Mouse (Mus musculus) left cerebral cortex, adult 2 months (tissue): ENCODE data around the gene Rbm34. TPM values are rescaled to one million over a fixed set of nuclear protein-coding genes. Genes with fewer than 3 reads are reported as not detected.
A peak's percentile ranks its signal among the peaks of the same experiment; 100 is the strongest.

ENCODE experiments used
- DNase-seq, 2 experiments: peaks; one replicate each; pipeline ENCODE4 v3.0.0; 2021 to 2022; ENCODE audit warnings: low spot score in 2 of 2, mixed read lengths in 1 of 2; ENCODE audit errors: extremely low spot score in 1 of 2
- H3K27ac ChIP-seq: fragments of 200-600 bp; 2 replicates; pipeline ENCODE4 v1.8.1; 2022
- H3K4me3 ChIP-seq: fragments of 200-600 bp; 2 replicates; pipeline ENCODE4 v1.8.1; 2022
- CTCF ChIP-seq: fragments of 200-600 bp; IDR thresholded peaks from 2 replicates; pipeline ENCODE4 v1.8.1; 2022; ENCODE audit warnings: antibody characterized with exemption, mild to moderate bottlenecking, moderate library complexity
- intact Hi-C: fragments of 180-260 bp; cut with DNase I; formaldehyde crosslinking; loops from one replicate; pipeline ENCODE4 v1.15.1; 2025
- total RNA-seq, 2 experiments: library from RNA; stranded (reverse); gene quantifications; 2 replicates each; pipeline ENCODE4 v1.2.3; 2021

The Rbm34 gene
- total RNA-seq, 2 experiments from 2014 or later: 13.9 to 14.8 TPM

GRCm38 (mm10) chr8:126951900-126952636, 18.8 kb downstream of the Rbm34 start:
- Histone ChIP-seq H3K4me3 (no peak overlapping the region), H3K27ac (no peak overlapping the region)
- intact Hi-C loops: no loop called here
- no peak for TF ChIP-seq CTCF
- no peak for DNase-seq

- TF ChIP-seq CTCF: no peak
- intact Hi-C loops: no loop called here
- Histone ChIP-seq H3K27ac (no peak overlapping the region), H3K4me3 (no peak overlapping the region)
- no peak for DNase-seq
These were observed 21.3 kb downstream of the Rbm34 start for GRCm38 (mm10) chr8:126949527-126949926.

GRCm38 (mm10) chr8:126946444-126946843, 24.4 kb downstream of the Rbm34 start:
- no peak for DNase-seq
- intact Hi-C loops: no loop called here
- peak overlapping the region; percentile 81 for H3K4me3 ChIP-seq
- peak overlapping the region; percentile 95 for H3K27ac ChIP-seq
- no peak for TF ChIP-seq CTCF

- peak within 1 kb of the TSS; percentile 81 for H3K4me3 ChIP-seq
- DNase-seq: peak; percentile 97 to 99
- no peak for TF ChIP-seq CTCF
- peak within 1 kb of the TSS; percentile 95 for H3K27ac ChIP-seq
- intact Hi-C loops: loop anchor here (2.0 kb wide), 1 partner anchor 25 kb away; the partner anchor contains the start of gene Rbm34
These were observed 25.1 kb downstream of the Rbm34 start, which contains the start of gene Tomm20 for GRCm38 (mm10) chr8:126945730-126946163. TSS of gene Tomm20 (minus strand) at chr8:126945844.

GRCm38 (mm10) chr8:126944781-126945691, 25.8 kb downstream of the Rbm34 start:
- H3K27ac ChIP-seq: peak overlapping the region; percentile 95
- peak overlapping the region; percentile 81 for H3K4me3 ChIP-seq
- intact Hi-C loops: loop anchor here (2.0 kb wide), 1 partner anchor 26 kb away; the partner anchor contains the start of gene Rbm34
- DNase-seq: peak in 1 of 2 experiments; percentile 41
- no peak; the same call in 1 of the 2 replicates for TF ChIP-seq CTCF

GRCm38 (mm10) chr8:126943565-126943964, 27.3 kb downstream of the Rbm34 start:
- no peak for TF ChIP-seq CTCF
- Histone ChIP-seq H3K27ac (no peak overlapping the region), H3K4me3 (no peak overlapping the region; the same call in 1 of the 2 replicates)
- no peak for DNase-seq
- intact Hi-C loops: no loop called here

- Histone ChIP-seq H3K4me3 (no peak overlapping the region), H3K27ac (no peak overlapping the region)
- no peak for DNase-seq
- intact Hi-C loops: no loop called here
- no peak for TF ChIP-seq CTCF
These were observed 33.5 kb downstream of the Rbm34 start for GRCm38 (mm10) chr8:126937337-126937736.

GRCm38 (mm10) chr8:126935932-126936331, 34.9 kb downstream of the Rbm34 start:
- no peak overlapping the region for H3K4me3 ChIP-seq
- DNase-seq: no peak
- intact Hi-C loops: no loop called here
- TF ChIP-seq CTCF: peak; percentile 73
- H3K27ac ChIP-seq: no peak overlapping the region

- Histone ChIP-seq H3K27ac (no peak overlapping the region), H3K4me3 (no peak overlapping the region)
- TF ChIP-seq CTCF: no peak
- intact Hi-C loops: no loop called here
- no peak for DNase-seq
These were observed 35.5 kb downstream of the Rbm34 start for GRCm38 (mm10) chr8:126935387-126935786.

- intact Hi-C loops: no loop called here
- no peak overlapping the region for H3K27ac ChIP-seq
- no peak for DNase-seq
- H3K4me3 ChIP-seq: no peak overlapping the region
- no peak for TF ChIP-seq CTCF
These were observed 38.2 kb downstream of the Rbm34 start for GRCm38 (mm10) chr8:126932656-126933055.

GRCm38 (mm10) chr8:126932249-126932648, 38.6 kb downstream of the Rbm34 start:
- Histone ChIP-seq H3K27ac (no peak overlapping the region), H3K4me3 (no peak overlapping the region)
- no peak for DNase-seq
- intact Hi-C loops: no loop called here
- TF ChIP-seq CTCF: no peak

GRCm38 (mm10) chr8:126931720-126932119, 39.2 kb downstream of the Rbm34 start:
- intact Hi-C loops: no loop called here
- no peak for DNase-seq
- peak; percentile 39 for TF ChIP-seq CTCF
- no peak overlapping the region for H3K27ac ChIP-seq
- H3K4me3 ChIP-seq: no peak overlapping the region
